Mouse (Mus musculus) embryonic facial prominence, embryonic 12.5 days (tissue): ENCODE results near the gene Zdhhc22. TPM values are rescaled to one million over a fixed set of nuclear protein-coding genes. Genes with fewer than 3 reads are reported as not detected.

ENCODE experiments used
- ATAC-seq: fragments of 200-750 bp; cut with Nextera tagmentation; 2 replicates; pipeline ENCODE4 v1.8.0; 2017; ENCODE audit not compliant: insufficient number of reproducible peaks, insufficient read depth, low FRiP score, low TSS enrichment
- H3K27ac ChIP-seq: fragments of 300-500 bp; sonication (generic); 2 replicates; pipeline ENCODE4 v1.5.1; 2016; ENCODE audit warnings: mild to moderate bottlenecking
- H3K27me3 ChIP-seq: fragments of 300-500 bp; sonication (generic); 2 replicates; pipeline ENCODE4 v1.6.1; 2016; ENCODE audit warnings: mild to moderate bottlenecking, moderate library complexity
- H3K36me3 ChIP-seq: fragments of 300-500 bp; sonication (generic); 2 replicates; pipeline ENCODE4 v1.6.1; 2016; ENCODE audit warnings: mild to moderate bottlenecking
- H3K4me1 ChIP-seq: fragments of 300-500 bp; sonication (generic); 2 replicates; pipeline ENCODE4 v1.6.1; 2016
- H3K4me2 ChIP-seq: fragments of 300-500 bp; sonication (generic); replicated peaks from 2 replicates; pipeline ENCODE4 v1.6.1; 2016; ENCODE audit warnings: mild to moderate bottlenecking, moderate library complexity
- H3K4me3 ChIP-seq: fragments of 300-500 bp; sonication (generic); 2 replicates; pipeline ENCODE4 v1.5.1; 2016; ENCODE audit warnings: mild to moderate bottlenecking
- H3K9ac ChIP-seq: fragments of 300-500 bp; sonication (generic); 2 replicates; pipeline ENCODE4 v1.6.1; 2016; ENCODE audit warnings: mild to moderate bottlenecking, moderate library complexity
- H3K9me3 ChIP-seq: fragments of 300-500 bp; sonication (generic); 2 replicates; pipeline ENCODE4 v1.6.1; 2016; ENCODE audit warnings: mild to moderate bottlenecking, moderate library complexity
- WGBS: fragments of 180-500 bp; shearing (Covaris S2); methylation state at CpG from one replicate; pipeline ENCODE4 v1.1.7; 2016; 5-methylcytosine and 5-hydroxymethylcytosine counted together
- polyA plus RNA-seq: library from polyadenylated mRNA; unstranded; fragments of >200 nt; fragmentation: Nextera tagmentation; extraction: Ambion mirVana; gene quantifications from 2 replicates; pipeline ENCODE4 v1.2.1, GENCODE M21; 2016

Gene Zdhhc22
- polyA plus RNA-seq, 1 experiment from 2014 or later = 3.2 TPM

- H3K9me3 ChIP-seq = no peaks in the 10 kb centered on the region
- no peaks in the 10 kb centered on the region for H3K4me1 ChIP-seq
- WGBS = 91% methylated on average over 2 of the region's 2 CpGs
- H3K4me3 ChIP-seq = no peak overlapping the region
- no peak overlapping the region for H3K27ac ChIP-seq
- no peaks in the 10 kb centered on the region for H3K27me3 ChIP-seq
- no peak for ATAC-seq
- H3K9ac ChIP-seq = no peak overlapping the region
- H3K36me3 ChIP-seq = no peaks in the 10 kb centered on the region
- H3K4me2 ChIP-seq = no peak overlapping the region
Observed at GRCm38 (mm10) chr12:87018756-87019155, 28.5 kb upstream of the Zdhhc22 start.

GRCm38 (mm10) chr12:87017041-87017440 is 26.8 kb upstream of the Zdhhc22 start:
- H3K9ac ChIP-seq = no peak overlapping the region
- H3K27me3 ChIP-seq = no peaks in the 10 kb centered on the region
- H3K4me1 ChIP-seq = no peaks in the 10 kb centered on the region
- H3K4me3 ChIP-seq = no peak overlapping the region
- H3K36me3 ChIP-seq = no peaks in the 10 kb centered on the region
- WGBS = 44% methylated on average over 3 of the region's 3 CpGs
- no peaks in the 10 kb centered on the region for H3K9me3 ChIP-seq
- no peak overlapping the region for H3K27ac ChIP-seq
- no peak for ATAC-seq
- H3K4me2 ChIP-seq = no peak overlapping the region

DNA sequence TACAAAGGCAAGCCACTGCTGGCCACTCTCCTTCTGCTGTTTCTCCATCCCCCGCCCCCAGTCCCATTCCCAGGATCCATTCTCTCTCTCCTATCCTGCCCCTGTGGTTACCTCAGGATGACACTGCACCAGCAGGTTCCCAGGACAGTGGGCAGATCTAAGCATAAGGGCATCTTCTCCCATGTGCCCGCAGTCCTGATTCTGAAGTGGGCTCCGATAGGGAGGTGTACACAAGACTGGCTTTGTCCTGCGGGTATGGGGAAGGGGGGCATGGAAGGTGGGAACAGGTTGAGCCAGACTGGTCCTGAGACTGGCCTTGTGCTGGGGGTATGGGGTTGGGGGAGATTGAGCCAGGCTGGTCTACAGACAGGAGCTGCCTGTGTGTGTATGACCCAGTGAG is 14.4 kb upstream of the Zdhhc22 start:
- H3K9me3 ChIP-seq = no peaks in the 10 kb centered on the region
- no peak overlapping the region for H3K27ac ChIP-seq
- H3K4me3 ChIP-seq = no peak overlapping the region
- ATAC-seq = no peak
- WGBS = 78% methylated on average over 4 of the region's 4 CpGs
- H3K4me1 ChIP-seq = peaks cover 5% of the 10 kb centered on the region; the same call in 1 of the 2 replicates
- H3K27me3 ChIP-seq = no peaks in the 10 kb centered on the region; the same call in 1 of the 2 replicates
- no peak overlapping the region for H3K4me2 ChIP-seq
- 0 out of 2 replicates have a peak overlapping the region, but pooled peaks have one; percentile 0 for H3K9ac ChIP-seq
- H3K36me3 ChIP-seq = no peaks in the 10 kb centered on the region

GRCm38 (mm10) chr12:87003606-87004005 is 13.4 kb upstream of the Zdhhc22 start:
- WGBS = 58% methylated on average over 3 of the region's 3 CpGs
- no peak overlapping the region for H3K9ac ChIP-seq
- peaks cover 5% of the 10 kb centered on the region; the same call in 1 of the 2 replicates for H3K4me1 ChIP-seq
- no peak overlapping the region for H3K4me3 ChIP-seq
- no peaks in the 10 kb centered on the region; the same call in 1 of the 2 replicates for H3K27me3 ChIP-seq
- H3K36me3 ChIP-seq = no peaks in the 10 kb centered on the region
- no peak overlapping the region for H3K27ac ChIP-seq
- ATAC-seq = no peak
- H3K4me2 ChIP-seq = no peak overlapping the region
- no peaks in the 10 kb centered on the region; the same call in 1 of the 2 replicates for H3K9me3 ChIP-seq

DNA sequence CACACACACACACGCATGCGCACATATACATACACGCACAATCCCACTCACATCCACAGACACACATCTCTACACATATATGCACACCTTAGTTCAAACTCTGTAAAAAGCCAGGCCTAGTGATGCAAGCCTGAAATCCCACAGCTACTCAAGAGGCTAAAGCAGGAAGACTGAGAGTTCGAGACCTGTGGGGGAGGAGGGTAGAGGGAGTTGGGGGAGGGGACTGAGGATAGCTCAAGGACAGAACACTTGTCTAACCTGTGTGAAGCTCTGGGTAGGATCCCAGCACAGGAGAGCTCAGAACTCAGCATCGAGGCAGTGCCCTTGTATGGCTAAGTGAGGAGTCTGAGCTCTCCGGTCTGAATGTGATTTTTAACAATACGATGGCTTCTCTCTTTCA is 12.6 kb upstream of the Zdhhc22 start:
- Histone ChIP-seq H3K9ac (no peak overlapping the region), H3K27me3 (no peaks in the 10 kb centered on the region; the same call in 1 of the 2 replicates), H3K4me1 (peaks cover 5% of the 10 kb centered on the region; the same call in 1 of the 2 replicates), H3K36me3 (no peaks in the 10 kb centered on the region), H3K4me3 (no peak overlapping the region), H3K27ac (no peak overlapping the region), H3K9me3 (no peaks in the 10 kb centered on the region; the same call in 1 of the 2 replicates), H3K4me2 (no peak overlapping the region)
- WGBS = 80% methylated on average over 7 of the region's 7 CpGs
- ATAC-seq = no peak

DNA sequence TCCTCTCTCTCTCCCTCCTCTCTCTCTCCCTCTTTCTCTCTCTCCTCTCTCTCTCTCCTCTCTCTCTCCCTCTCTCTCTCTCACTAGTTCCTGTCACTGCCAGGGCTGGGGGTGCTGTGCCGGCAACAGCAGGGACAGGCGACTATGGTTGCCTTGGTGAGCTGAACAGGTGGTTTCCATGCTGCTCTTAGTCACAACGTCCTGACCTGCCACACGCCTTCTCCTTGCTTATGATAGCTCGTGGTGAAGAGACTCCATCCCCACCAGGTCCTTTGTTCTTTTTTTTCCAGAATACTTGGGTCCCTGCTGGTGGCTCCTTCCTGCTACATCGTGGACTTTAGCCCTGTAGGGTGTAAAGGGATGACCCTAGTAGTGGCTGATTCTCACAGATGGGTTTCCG is 12.0 kb upstream of the Zdhhc22 start:
- Histone ChIP-seq H3K4me1 (peaks cover 5% of the 10 kb centered on the region; the same call in 1 of the 2 replicates), H3K27me3 (no peaks in the 10 kb centered on the region; the same call in 1 of the 2 replicates), H3K9me3 (no peaks in the 10 kb centered on the region; the same call in 1 of the 2 replicates), H3K9ac (no peak overlapping the region), H3K27ac (no peak overlapping the region), H3K36me3 (no peaks in the 10 kb centered on the region), H3K4me2 (no peak overlapping the region), H3K4me3 (no peak overlapping the region)
- 55% methylated on average over 7 of the region's 7 CpGs for WGBS
- ATAC-seq = no peak

DNA sequence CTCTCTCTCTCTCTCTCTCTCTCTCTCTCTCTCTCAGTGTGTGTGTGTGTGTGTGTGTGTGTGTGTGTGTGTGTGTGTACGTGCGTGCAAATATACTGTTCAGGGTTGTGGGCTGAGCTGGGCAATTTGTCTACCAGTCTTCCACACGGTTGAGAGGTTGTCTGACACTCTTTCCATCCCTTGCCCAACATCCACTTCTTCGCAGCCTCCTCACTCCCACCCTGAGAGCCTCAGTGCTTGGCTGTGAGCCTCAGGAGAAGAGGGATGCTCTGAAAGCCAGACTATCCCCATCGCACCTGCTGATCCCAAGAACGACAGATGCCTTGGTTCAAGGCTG is 10.6 kb upstream of the Zdhhc22 start:
- Histone ChIP-seq H3K27me3 (no peaks in the 10 kb centered on the region; the same call in 1 of the 2 replicates), H3K4me3 (no peak overlapping the region), H3K9me3 (no peaks in the 10 kb centered on the region; the same call in 1 of the 2 replicates), H3K4me1 (peaks cover 5% of the 10 kb centered on the region; the same call in 1 of the 2 replicates), H3K4me2 (no peak overlapping the region), H3K9ac (no peak overlapping the region), H3K36me3 (no peaks in the 10 kb centered on the region), H3K27ac (no peak overlapping the region)
- 57% methylated on average over 6 of the region's 6 CpGs for WGBS
- no peak for ATAC-seq

- H3K4me2 ChIP-seq = no peak overlapping the region
- no peaks in the 10 kb centered on the region; the same call in 1 of the 2 replicates for H3K27me3 ChIP-seq
- H3K4me3 ChIP-seq = no peak overlapping the region
- ATAC-seq = no peak
- H3K36me3 ChIP-seq = no peaks in the 10 kb centered on the region
- H3K9me3 ChIP-seq = no peaks in the 10 kb centered on the region; the same call in 1 of the 2 replicates
- no peak overlapping the region for H3K9ac ChIP-seq
- peaks cover 5% of the 10 kb centered on the region; the same call in 1 of the 2 replicates for H3K4me1 ChIP-seq
- 61% methylated on average over 4 of the region's 5 CpGs for WGBS
- H3K27ac ChIP-seq = no peak overlapping the region
Observed at GRCm38 (mm10) chr12:87000151-87000839, 10.1 kb upstream of the Zdhhc22 start.

DNA sequence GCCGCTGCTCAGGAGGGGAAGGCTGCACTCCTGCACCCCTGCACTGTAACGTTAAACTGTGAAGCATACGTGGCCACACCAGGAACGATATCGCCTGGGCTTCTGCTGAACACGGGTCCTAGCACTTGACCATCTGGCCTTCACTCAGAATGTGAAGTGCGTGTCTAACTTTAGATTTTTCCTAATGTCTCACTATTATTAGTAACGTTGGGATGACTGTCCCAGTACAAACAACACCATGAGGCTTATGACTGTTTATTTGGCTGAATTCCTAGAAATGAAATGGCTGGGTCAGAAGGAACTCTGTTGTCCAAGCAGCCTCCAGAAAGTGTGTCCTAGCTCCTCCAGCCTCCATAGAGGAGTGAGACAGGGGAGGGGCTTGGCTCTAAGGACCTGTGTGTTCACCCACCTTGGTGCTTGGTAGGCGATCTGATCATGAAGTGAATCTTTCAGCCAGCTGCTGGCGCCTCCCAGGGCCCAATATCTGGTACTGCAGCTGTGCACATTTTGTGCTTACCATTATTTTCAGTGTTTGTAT is 9.1 kb upstream of the Zdhhc22 start:
- no peak for ATAC-seq
- H3K4me3 ChIP-seq = no peak overlapping the region
- H3K36me3 ChIP-seq = no peaks in the 10 kb centered on the region
- no peak overlapping the region for H3K27ac ChIP-seq
- H3K9ac ChIP-seq = no peak overlapping the region
- H3K4me1 ChIP-seq = peaks cover 5% of the 10 kb centered on the region; the same call in 1 of the 2 replicates
- H3K4me2 ChIP-seq = no peak overlapping the region
- no peaks in the 10 kb centered on the region for H3K27me3 ChIP-seq
- WGBS = 71% methylated on average over 10 of the region's 10 CpGs
- H3K9me3 ChIP-seq = no peaks in the 10 kb centered on the region; the same call in 1 of the 2 replicates

DNA sequence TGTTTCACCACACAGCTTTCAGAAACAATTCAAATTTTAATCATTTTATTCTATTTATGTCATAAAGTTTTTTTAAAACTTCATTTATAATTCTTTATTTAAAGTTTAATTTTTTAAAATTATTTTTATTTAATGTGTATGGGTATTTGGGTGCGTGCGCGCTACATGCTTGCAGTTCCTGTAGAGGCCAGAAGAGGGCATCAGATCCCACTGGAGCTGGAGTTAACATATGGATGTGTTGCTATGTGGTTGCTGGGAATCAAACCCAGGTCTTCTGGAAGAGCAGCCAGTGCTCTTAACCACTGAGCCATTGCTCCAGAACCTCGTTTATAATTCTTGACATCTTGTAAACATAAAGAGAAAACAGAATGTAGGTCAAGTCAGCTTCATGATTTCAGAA is 8.5 kb upstream of the Zdhhc22 start:
- no peaks in the 10 kb centered on the region for H3K36me3 ChIP-seq
- H3K4me1 ChIP-seq = peaks cover 5% of the 10 kb centered on the region; the same call in 1 of the 2 replicates
- H3K27me3 ChIP-seq = no peaks in the 10 kb centered on the region
- no peak for ATAC-seq
- H3K4me3 ChIP-seq = no peak overlapping the region
- WGBS = 84% methylated on average over 4 of the region's 4 CpGs
- no peak overlapping the region for H3K4me2 ChIP-seq
- no peaks in the 10 kb centered on the region; the same call in 1 of the 2 replicates for H3K9me3 ChIP-seq
- no peak overlapping the region for H3K27ac ChIP-seq
- no peak overlapping the region for H3K9ac ChIP-seq

- no peak for ATAC-seq
- no peak overlapping the region for H3K4me2 ChIP-seq
- no peak overlapping the region for H3K4me3 ChIP-seq
- H3K27ac ChIP-seq = no peak overlapping the region
- H3K4me1 ChIP-seq = peaks cover 5% of the 10 kb centered on the region; the same call in 1 of the 2 replicates
- peaks cover 17% of the 10 kb centered on the region for H3K27me3 ChIP-seq
- 73% methylated on average over 6 of the region's 6 CpGs for WGBS
- H3K36me3 ChIP-seq = no peaks in the 10 kb centered on the region
- H3K9ac ChIP-seq = no peak overlapping the region
- H3K9me3 ChIP-seq = no peaks in the 10 kb centered on the region; the same call in 1 of the 2 replicates
Observed at GRCm38 (mm10) chr12:86995931-86996330, 5.7 kb upstream of the Zdhhc22 start.

- Histone ChIP-seq H3K36me3 (no peaks in the 10 kb centered on the region), H3K4me1 (peaks cover 8% of the 10 kb centered on the region; the same call in 1 of the 2 replicates), H3K4me3 (no peak overlapping the region), H3K4me2 (no peak overlapping the region), H3K9ac (no peak overlapping the region), H3K27ac (no peak overlapping the region), H3K9me3 (no peaks in the 10 kb centered on the region; the same call in 1 of the 2 replicates), H3K27me3 (peaks cover 29% of the 10 kb centered on the region)
- no peak for ATAC-seq
- WGBS = 60% methylated on average over 3 of the region's 3 CpGs
Observed at GRCm38 (mm10) chr12:86994776-86995175, 4.5 kb upstream of the Zdhhc22 start.
